Mouse (Mus musculus) duodenum, adult 2 months (tissue): ENCODE data around the gene Mucl1. TPM values are rescaled to one million over a fixed set of nuclear protein-coding genes. Genes with fewer than 3 reads are reported as not detected.

ENCODE experiments used
- polyA plus RNA-seq: library from polyadenylated mRNA; depleted of rRNA; stranded (reverse); fragments of >200 nt; gene quantifications from 2 replicates; pipeline ENCODE4 v1.2.3, GENCODE M21; 2012; ENCODE audit warnings: low replicate concordance; rRNA removed

Gene Mucl1
- not detected in 2 replicates for polyA plus RNA-seq

GRCm38 (mm10) chr15:103755369-103755768 is at the start of gene Mucl1:
Mucl1 (minus strand) TSS chr15:103755469.

Other genes starting within 250 kb of the Mucl1 start
- 2.8 and 7.8 TPM in 2 replicates for gene Ppp1r1a, start 217.5 kb downstream of the Mucl1 start, polyA plus RNA-seq
- not detected in 2 replicates for gene Glycam1, start 190.4 kb downstream of the Mucl1 start, polyA plus RNA-seq
- gene Mucl2, start 143.8 kb upstream of the Mucl1 start, polyA plus RNA-seq, result not detected in 2 replicates